Mouse (Mus musculus) midbrain, embryonic 15.5 days (tissue): ENCODE data around the gene Ppp1r12b. TPM values are rescaled to one million over a fixed set of nuclear protein-coding genes. Genes with fewer than 3 reads are reported as not detected.

Source experiments
- ATAC-seq: fragments of 200-750 bp; cut with Nextera tagmentation; replicated peaks from 2 replicates; pipeline ENCODE4 v1.8.0; 2017; ENCODE audit warnings: moderate TSS enrichment
- H3K27ac ChIP-seq: fragments of 300-500 bp; sonication (generic); 2 replicates; pipeline ENCODE4 v1.5.1; 2015; ENCODE audit warnings: mild to moderate bottlenecking, inconsistent platforms
- H3K27me3 ChIP-seq: fragments of 300-500 bp; sonication (generic); replicated peaks from 2 replicates; pipeline ENCODE4 v1.6.1; 2015; ENCODE audit warnings: inconsistent platforms
- H3K36me3 ChIP-seq: fragments of 300-500 bp; sonication (generic); replicated peaks from 2 replicates; pipeline ENCODE4 v1.6.1; 2015; ENCODE audit warnings: inconsistent platforms
- H3K4me1 ChIP-seq: fragments of 300-500 bp; sonication (generic); 2 replicates; pipeline ENCODE4 v1.6.1; 2015; ENCODE audit warnings: inconsistent platforms
- H3K4me2 ChIP-seq: fragments of 300-500 bp; sonication (generic); 2 replicates; pipeline ENCODE4 v1.6.1; 2015; ENCODE audit warnings: inconsistent platforms, mild to moderate bottlenecking, moderate library complexity
- H3K4me3 ChIP-seq: fragments of 300-500 bp; sonication (generic); 2 replicates; pipeline ENCODE4 v1.5.1; 2015; ENCODE audit warnings: mild to moderate bottlenecking, inconsistent platforms
- H3K9ac ChIP-seq: fragments of 300-500 bp; sonication (generic); 2 replicates; pipeline ENCODE4 v1.6.1; 2015; ENCODE audit warnings: mild to moderate bottlenecking, inconsistent platforms
- H3K9me3 ChIP-seq: fragments of 300-500 bp; sonication (generic); 2 replicates; pipeline ENCODE4 v1.6.1; 2016; ENCODE audit warnings: inconsistent platforms
- WGBS: fragments of 180-500 bp; shearing (Covaris S2); methylation state at CpG from one replicate; pipeline ENCODE4 v1.1.7; 2015; ENCODE audit warnings: mixed read lengths; 5-methylcytosine and 5-hydroxymethylcytosine counted together
- polyA plus RNA-seq: library from polyadenylated mRNA; unstranded; fragments of >200 nt; fragmentation: Nextera tagmentation; extraction: Ambion mirVana; gene quantifications from 2 replicates; pipeline ENCODE4 v1.2.1, GENCODE M21; 2015

Gene Ppp1r12b
- polyA plus RNA-seq, 1 experiment from 2014 or later: 15.7 TPM

GRCm38 (mm10) chr1:134875800-134876199 is 79.9 kb downstream of the Ppp1r12b start:
- 43% methylated on average over 4 of the region's 4 CpGs for WGBS
- H3K4me1 ChIP-seq: no peaks in the 10 kb centered on the region
- peaks cover 4% of the 10 kb centered on the region; the same call in 1 of the 2 replicates for H3K36me3 ChIP-seq
- H3K27me3 ChIP-seq: no peaks in the 10 kb centered on the region
- H3K27ac ChIP-seq: no peak overlapping the region
- H3K9ac ChIP-seq: no peak overlapping the region
- H3K9me3 ChIP-seq: no peaks in the 10 kb centered on the region
- no peak overlapping the region for H3K4me3 ChIP-seq
- no peak overlapping the region for H3K4me2 ChIP-seq
- no peak for ATAC-seq

GRCm38 (mm10) chr1:134872678-134873077 is 83.1 kb downstream of the Ppp1r12b start:
- no peaks in the 10 kb centered on the region for H3K4me1 ChIP-seq
- H3K27ac ChIP-seq: no peak overlapping the region
- 84% methylated on average over 6 of the region's 6 CpGs for WGBS
- H3K36me3 ChIP-seq: peaks cover 11% of the 10 kb centered on the region; the same call in 1 of the 2 replicates
- H3K9ac ChIP-seq: no peak overlapping the region
- no peaks in the 10 kb centered on the region for H3K9me3 ChIP-seq
- no peak overlapping the region for H3K4me3 ChIP-seq
- H3K4me2 ChIP-seq: no peak overlapping the region
- ATAC-seq: no peak
- no peaks in the 10 kb centered on the region for H3K27me3 ChIP-seq

- Histone ChIP-seq H3K4me3 (no peak overlapping the region), H3K36me3 (peaks cover 7% of the 10 kb centered on the region; the same call in 1 of the 2 replicates), H3K9ac (no peak overlapping the region), H3K4me1 (no peaks in the 10 kb centered on the region; the same call in 1 of the 2 replicates), H3K4me2 (no peak overlapping the region), H3K27ac (0 out of 2 replicates have a peak overlapping the region, but pooled peaks have one; percentile 9), H3K9me3 (no peaks in the 10 kb centered on the region), H3K27me3 (no peaks in the 10 kb centered on the region)
- 74% methylated on average over 2 of the region's 2 CpGs for WGBS
- no peak for ATAC-seq
Measured at GRCm38 (mm10) chr1:134866426-134866825, 89.3 kb downstream of the Ppp1r12b start.

GRCm38 (mm10) chr1:134865552-134865951 is 90.2 kb downstream of the Ppp1r12b start:
- 34% methylated on average over 6 of the region's 6 CpGs for WGBS
- no peak overlapping the region for H3K4me2 ChIP-seq

GRCm38 (mm10) chr1:134860538-134860937 is 95.2 kb downstream of the Ppp1r12b start:
- Histone ChIP-seq H3K27me3 (no peaks in the 10 kb centered on the region), H3K9ac (no peak overlapping the region), H3K27ac (no peak overlapping the region), H3K4me2 (no peak overlapping the region), H3K4me3 (no peak overlapping the region), H3K9me3 (no peaks in the 10 kb centered on the region), H3K4me1 (peaks cover 11% of the 10 kb centered on the region), H3K36me3 (no peaks in the 10 kb centered on the region)
- 16% methylated on average over 2 of the region's 2 CpGs for WGBS
- ATAC-seq: no peak

More at GRCm38 (mm10) chr1:134865552-134865951, 90.2 kb downstream of the Ppp1r12b start:
- H3K4me1 ChIP-seq: peaks cover 5% of the 10 kb centered on the region
- no peak overlapping the region for H3K9ac ChIP-seq
- H3K9me3 ChIP-seq: no peaks in the 10 kb centered on the region
- ATAC-seq: no peak
- peaks cover 7% of the 10 kb centered on the region; the same call in 1 of the 2 replicates for H3K36me3 ChIP-seq
- H3K27me3 ChIP-seq: no peaks in the 10 kb centered on the region
- H3K4me3 ChIP-seq: no peak overlapping the region
- H3K27ac ChIP-seq: no peak overlapping the region

- WGBS: 56% methylated on average over 3 of the region's 3 CpGs
- Histone ChIP-seq H3K4me3 (no peak overlapping the region), H3K9me3 (no peaks in the 10 kb centered on the region), H3K36me3 (no peaks in the 10 kb centered on the region), H3K27ac (no peak overlapping the region), H3K4me1 (peaks cover 11% of the 10 kb centered on the region), H3K9ac (no peak overlapping the region), H3K27me3 (no peaks in the 10 kb centered on the region), H3K4me2 (no peak overlapping the region)
- no peak for ATAC-seq
Measured at GRCm38 (mm10) chr1:134858344-134859053, 97.2 kb downstream of the Ppp1r12b start.

- Histone ChIP-seq H3K9me3 (no peaks in the 10 kb centered on the region), H3K4me3 (no peak overlapping the region), H3K4me2 (no peak overlapping the region), H3K9ac (no peak overlapping the region), H3K27me3 (no peaks in the 10 kb centered on the region), H3K36me3 (no peaks in the 10 kb centered on the region), H3K27ac (no peak overlapping the region), H3K4me1 (no peaks in the 10 kb centered on the region)
- WGBS: 85% methylated on average over 1 of the region's 1 CpGs
- ATAC-seq: no peak
Measured at GRCm38 (mm10) chr1:134854325-134854982, 101.3 kb downstream of the Ppp1r12b start.

GRCm38 (mm10) chr1:134852797-134853196 is 102.9 kb downstream of the Ppp1r12b start:
- H3K27me3 ChIP-seq: no peaks in the 10 kb centered on the region
- H3K9ac ChIP-seq: no peak overlapping the region
- H3K27ac ChIP-seq: no peak overlapping the region
- H3K36me3 ChIP-seq: no peaks in the 10 kb centered on the region
- WGBS: 93% methylated on average over 3 of the region's 3 CpGs
- no peaks in the 10 kb centered on the region for H3K9me3 ChIP-seq
- H3K4me1 ChIP-seq: no peaks in the 10 kb centered on the region
- ATAC-seq: no peak
- H3K4me3 ChIP-seq: no peak overlapping the region
- no peak overlapping the region for H3K4me2 ChIP-seq

GRCm38 (mm10) chr1:134851211-134851610 is 104.5 kb downstream of the Ppp1r12b start:
- Histone ChIP-seq H3K27me3 (no peaks in the 10 kb centered on the region), H3K9me3 (no peaks in the 10 kb centered on the region), H3K4me1 (peaks cover 6% of the 10 kb centered on the region; the same call in 1 of the 2 replicates), H3K4me3 (no peak overlapping the region), H3K36me3 (no peaks in the 10 kb centered on the region), H3K4me2 (no peak overlapping the region), H3K9ac (no peak overlapping the region), H3K27ac (no peak overlapping the region)
- 91% methylated on average over 5 of the region's 5 CpGs for WGBS
- ATAC-seq: no peak

GRCm38 (mm10) chr1:134850361-134850760 is 105.4 kb downstream of the Ppp1r12b start:
- 91% methylated on average over 3 of the region's 3 CpGs for WGBS
- no peak overlapping the region for H3K4me3 ChIP-seq
- H3K4me1 ChIP-seq: peaks cover 7% of the 10 kb centered on the region; the same call in 1 of the 2 replicates
- ATAC-seq: no peak
- no peaks in the 10 kb centered on the region for H3K9me3 ChIP-seq
- H3K36me3 ChIP-seq: no peaks in the 10 kb centered on the region
- no peak overlapping the region for H3K4me2 ChIP-seq
- no peak overlapping the region for H3K27ac ChIP-seq
- no peak overlapping the region for H3K9ac ChIP-seq
- no peaks in the 10 kb centered on the region for H3K27me3 ChIP-seq

GRCm38 (mm10) chr1:134847851-134848250 is 107.9 kb downstream of the Ppp1r12b start:
- H3K9ac ChIP-seq: no peak overlapping the region
- peaks cover 7% of the 10 kb centered on the region; the same call in 1 of the 2 replicates for H3K4me1 ChIP-seq
- H3K4me2 ChIP-seq: no peak overlapping the region
- no peaks in the 10 kb centered on the region for H3K27me3 ChIP-seq
- H3K36me3 ChIP-seq: no peaks in the 10 kb centered on the region
- 82% methylated on average over 9 of the region's 9 CpGs for WGBS
- no peak overlapping the region for H3K4me3 ChIP-seq
- H3K9me3 ChIP-seq: no peaks in the 10 kb centered on the region
- no peak overlapping the region for H3K27ac ChIP-seq
- ATAC-seq: no peak

- H3K9ac ChIP-seq: no peak overlapping the region; the same call in 1 of the 2 replicates
- no peaks in the 10 kb centered on the region for H3K27me3 ChIP-seq
- peak overlapping the region; percentile 35 for H3K27ac ChIP-seq
- no peak overlapping the region for H3K4me3 ChIP-seq
- H3K4me1 ChIP-seq: peaks cover 7% of the 10 kb centered on the region; the same call in 1 of the 2 replicates
- ATAC-seq: no peak
- no peaks in the 10 kb centered on the region for H3K36me3 ChIP-seq
- H3K4me2 ChIP-seq: no peak overlapping the region
- WGBS: 74% methylated on average over 10 of the region's 10 CpGs
- H3K9me3 ChIP-seq: no peaks in the 10 kb centered on the region
Measured at GRCm38 (mm10) chr1:134846295-134846988, 109.3 kb downstream of the Ppp1r12b start.
